In the genomic region with DNA sequence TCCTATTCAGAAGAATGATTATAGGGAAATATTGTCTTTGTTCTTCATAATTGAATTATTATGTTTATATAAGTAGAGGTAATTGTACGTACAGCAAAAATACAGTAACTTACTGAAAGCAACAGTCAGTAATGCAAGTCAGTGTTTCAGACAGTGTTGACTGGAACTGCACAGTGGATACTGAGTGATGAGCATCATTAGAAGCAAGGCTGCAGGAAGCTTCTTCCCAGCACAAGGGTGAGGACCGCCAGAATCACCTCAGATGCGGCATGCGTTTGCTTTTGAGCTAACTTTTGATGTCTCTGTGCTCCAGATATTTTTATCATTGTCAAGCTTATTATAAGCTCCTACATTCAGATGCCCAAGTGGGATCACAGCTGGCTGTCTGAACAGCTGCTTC, we compare ENCODE assay signal across 27 mouse cellular contexts.
"Had no signal": no experiment of that assay in that cellular context is flagged by ENCODE, and none has a peak within 500 bp of the region (broad histone marks: within the 10 kb centered on the region; RNA-seq: fewer than 3 reads in every experiment).

No protein-coding gene starts in this region.

- H3K9me3 ChIP-seq: heart, embryonic 13.5 days; heart, embryonic 15.5 days; hindbrain, embryonic 12.5 days; intestine, embryonic 15.5 days; limb, embryonic 10.5 days; limb, embryonic 12.5 days; liver, embryonic 13.5 days had no signal

- H3K27me3 ChIP-seq: heart, embryonic 13.5 days; heart, embryonic 15.5 days; hindbrain, embryonic 12.5 days; intestine, embryonic 15.5 days; limb, embryonic 12.5 days; liver, embryonic 13.5 days had no signal

- H3K4me2 ChIP-seq: heart, embryonic 11.5 days; heart, embryonic 13.5 days; heart, embryonic 15.5 days; hindbrain, embryonic 12.5 days; hindbrain, embryonic 14.5 days; intestine, embryonic 15.5 days; limb, embryonic 12.5 days; liver, embryonic 11.5 days; liver, embryonic 13.5 days had no signal

- H3K9ac ChIP-seq: heart, embryonic 13.5 days; heart, embryonic 15.5 days; hindbrain, embryonic 12.5 days; hindbrain, embryonic 14.5 days; intestine, embryonic 15.5 days; limb, embryonic 12.5 days; liver, embryonic 13.5 days had no signal

- H3K36me3 ChIP-seq: heart, embryonic 13.5 days; heart, embryonic 15.5 days; hindbrain, embryonic 12.5 days; intestine, embryonic 15.5 days; limb, embryonic 10.5 days; limb, embryonic 12.5 days; liver, embryonic 13.5 days had no signal

- H3K27ac ChIP-seq: heart, adult 2 months; heart, embryonic 13.5 days; heart, embryonic 15.5 days; hindbrain, embryonic 12.5 days; hindbrain, embryonic 14.5 days; intestine, embryonic 15.5 days; layer of hippocampus, adult 2 months; left cerebral cortex, adult 2 months; limb, embryonic 10.5 days; limb, embryonic 12.5 days; liver, embryonic 13.5 days had no signal

- H3K4me1 ChIP-seq: heart, embryonic 13.5 days; heart, embryonic 15.5 days; hindbrain, embryonic 12.5 days; intestine, embryonic 15.5 days; limb, embryonic 10.5 days; limb, embryonic 12.5 days; liver, embryonic 13.5 days had no signal

- DNase-seq: gastrocnemius, postnatal 14 days; gastrocnemius, postnatal 36 days; heart, adult 11 months; heart, adult 2 months; heart, postnatal 14 days; heart, postnatal 36 days; kidney, adult 18-20 months; kidney, adult 8-10 months; kidney, postnatal 10 days; kidney, postnatal 25 days; kidney, postnatal 4 days; liver; liver, embryonic 13.5 days had no signal

- H3K4me3 ChIP-seq: heart, adult 2 months; heart, embryonic 13.5 days; heart, embryonic 15.5 days; hindbrain, embryonic 12.5 days; intestine, embryonic 15.5 days; layer of hippocampus, adult 2 months; left cerebral cortex, adult 2 months; limb, embryonic 10.5 days; limb, embryonic 12.5 days; liver, embryonic 13.5 days had no signal

- ATAC-seq: hindbrain, embryonic 16.5 days; inflammation-experienced regulatory T-cells, adult 6 months; intestine, embryonic 15.5 days; intestine, postnatal 0 days had no signal
